Mouse (Mus musculus) ovary, adult 2 months (tissue): ENCODE data around the gene Ppbp. TPM values are rescaled to one million over a fixed set of nuclear protein-coding genes. Genes with fewer than 3 reads are reported as not detected.

Source experiments
- polyA plus RNA-seq: library from polyadenylated mRNA; depleted of rRNA; stranded (reverse); fragments of >200 nt; gene quantifications from 2 replicates; pipeline ENCODE4 v1.2.3, GENCODE M21; 2012; rRNA removed

Ppbp gene
- 0.30 and 1.2 TPM in 2 replicates for polyA plus RNA-seq

DNA sequence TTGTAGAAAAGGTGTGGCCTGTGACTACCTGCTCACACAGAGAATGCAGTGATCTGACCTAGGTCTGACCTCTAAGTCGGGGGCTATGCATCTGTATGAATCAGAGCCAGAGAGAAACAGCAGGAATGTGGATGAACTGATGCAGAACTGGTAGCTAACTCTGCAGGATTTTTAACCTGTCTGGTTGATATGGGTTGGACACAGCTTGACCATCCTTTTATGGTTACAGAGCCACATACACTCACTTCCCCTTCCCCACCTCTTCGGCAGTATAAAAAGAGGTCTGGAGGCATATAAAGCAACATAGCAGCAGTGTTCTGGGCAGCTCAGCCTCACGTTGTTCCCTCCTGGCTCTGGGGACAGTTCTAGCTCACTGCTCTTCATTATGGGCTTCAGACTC, at the start of gene Ppbp:
Gene Ppbp (plus strand): TSS at position 301 of the 400 bp plus-strand sequence.

GRCm38 (mm10) chr5:90759077-90760065, 8.9 kb upstream of the Ppbp start, which contains the start of gene Cxcl5:
Gene Cxcl5, plus strand, starts transcription at chr5:90759360.

GRCm38 (mm10) chr5:90771880-90772653, 3.7 kb downstream of the Ppbp start, which contains the start of gene Pf4:
Gene Pf4, plus strand, starts transcription at chr5:90772435.

GRCm38 (mm10) chr5:90785659-90786588, 17.6 kb downstream of the Ppbp start, which contains the start of gene Cxcl3:
Gene Cxcl3, plus strand, starts transcription at chr5:90786103.

GRCm38 (mm10) chr5:90794195-90794625, 25.9 kb downstream of the Ppbp start, which contains the start of gene Cxcl15:
Gene Cxcl15, plus strand, starts transcription at chr5:90794534.

Other genes starting within 250 kb of the Ppbp start
- not detected in 2 replicates for gene Afm, start 249.6 kb upstream of the Ppbp start, polyA plus RNA-seq
- gene 5830473C10Rik, start 207.4 kb upstream of the Ppbp start, polyA plus RNA-seq: 0.21 and 0.26 TPM in 2 replicates
- 0.32 and 0.63 TPM in 2 replicates for gene Rassf6, start 127.9 kb upstream of the Ppbp start, polyA plus RNA-seq
- gene Cxcl5, start 9.2 kb upstream of the Ppbp start, polyA plus RNA-seq: 0.50 and 0.60 TPM in 2 replicates
- gene Pf4, start 3.9 kb downstream of the Ppbp start, polyA plus RNA-seq: 21.2 and 21.6 TPM in 2 replicates
- gene Cxcl3, start 17.6 kb downstream of the Ppbp start, polyA plus RNA-seq: 0.26 and 0.45 TPM in 2 replicates
- not detected in 2 replicates for gene Cxcl15, start 26.0 kb downstream of the Ppbp start, polyA plus RNA-seq
- 6.2 and 9.2 TPM in 2 replicates for gene Cxcl1, start 122.7 kb downstream of the Ppbp start, polyA plus RNA-seq
- gene Cxcl2, start 135.4 kb downstream of the Ppbp start, polyA plus RNA-seq: 1.4 and 5.1 TPM in 2 replicates
- gene Mthfd2l, start 162.6 kb downstream of the Ppbp start, polyA plus RNA-seq: 53.7 and 99.6 TPM in 2 replicates